Mouse (Mus musculus) c-Kit-positive CD71-positive TER-119-negative erythroid progenitor cells, embryonic 14.5 days (primary cell): ENCODE data around the gene Lca5.

ENCODE experiments used
- DNase-seq: peaks from one replicate; pipeline ENCODE4 v3.0.0-alpha.2; 2013; ENCODE audit warnings: low read depth

The Lca5 gene

DNA sequence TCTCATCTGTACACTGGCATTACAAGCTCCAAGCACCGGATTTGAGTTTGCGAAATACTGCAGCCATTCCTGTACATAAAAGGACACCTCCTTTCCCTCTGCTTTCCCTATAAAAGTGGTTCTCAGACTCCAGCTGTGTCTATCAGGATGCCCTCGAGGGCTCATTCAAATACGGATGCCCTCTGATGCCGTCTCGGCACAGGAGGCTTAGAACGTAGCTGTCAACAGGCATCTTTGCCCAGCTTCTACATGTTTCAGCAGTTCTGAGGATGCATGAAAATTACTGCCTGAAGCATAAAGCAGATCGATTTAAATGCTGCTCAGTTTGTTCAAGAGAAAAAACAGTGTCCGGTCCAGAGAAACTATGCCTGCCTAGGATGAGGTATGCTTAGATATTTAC lies 51.4 kb downstream of the Lca5 start:
- no peak for DNase-seq

DNA sequence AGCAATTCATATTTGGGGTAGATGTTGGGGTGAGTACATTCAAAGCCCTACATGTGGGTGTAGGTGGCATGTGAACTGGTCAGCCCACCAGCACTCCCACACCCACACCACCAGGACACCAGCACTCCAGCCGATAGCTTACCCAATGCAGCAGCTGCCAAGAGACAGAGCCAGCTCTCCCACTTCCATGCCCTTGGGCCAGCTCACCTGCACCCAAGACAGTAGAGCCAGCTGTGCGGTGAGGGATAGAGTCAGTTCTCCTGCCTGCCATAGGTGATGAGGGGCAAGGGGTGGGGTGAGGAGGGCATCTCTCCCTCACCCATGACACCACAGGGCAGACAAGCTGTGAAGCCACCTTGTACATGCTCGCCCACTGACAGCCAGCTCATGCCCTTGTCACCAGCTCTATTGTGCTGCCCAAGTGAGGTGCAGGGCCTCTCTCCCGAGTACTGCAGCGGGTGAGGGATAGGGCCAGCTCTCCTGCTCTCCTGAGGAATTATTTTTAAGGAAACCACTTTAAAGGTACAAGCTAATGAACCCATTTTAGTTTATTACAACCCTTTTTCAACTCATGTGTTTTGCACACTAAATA lies 54.6 kb downstream of the Lca5 start:
- no peak for DNase-seq

DNA sequence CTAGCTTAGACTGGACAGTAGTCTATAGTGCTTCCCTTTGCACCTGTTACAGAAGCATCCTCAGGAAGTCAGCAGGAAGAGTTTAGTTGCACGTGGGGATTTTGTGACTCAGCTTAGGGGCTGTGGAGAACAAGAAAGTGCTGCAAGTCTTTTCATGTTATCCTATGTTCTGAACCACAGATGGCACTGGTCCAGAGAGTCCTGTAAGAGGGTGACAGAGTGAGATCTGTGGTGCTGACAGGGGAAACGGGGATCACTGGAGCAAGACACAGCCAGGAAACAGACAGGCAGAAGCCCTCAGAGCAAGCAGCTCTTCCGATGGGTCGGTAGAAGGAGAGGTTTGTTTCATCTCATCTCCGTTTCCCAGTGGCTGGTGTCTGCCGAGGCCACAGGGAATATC lies 55.6 kb downstream of the Lca5 start:
- no peak for DNase-seq

DNA sequence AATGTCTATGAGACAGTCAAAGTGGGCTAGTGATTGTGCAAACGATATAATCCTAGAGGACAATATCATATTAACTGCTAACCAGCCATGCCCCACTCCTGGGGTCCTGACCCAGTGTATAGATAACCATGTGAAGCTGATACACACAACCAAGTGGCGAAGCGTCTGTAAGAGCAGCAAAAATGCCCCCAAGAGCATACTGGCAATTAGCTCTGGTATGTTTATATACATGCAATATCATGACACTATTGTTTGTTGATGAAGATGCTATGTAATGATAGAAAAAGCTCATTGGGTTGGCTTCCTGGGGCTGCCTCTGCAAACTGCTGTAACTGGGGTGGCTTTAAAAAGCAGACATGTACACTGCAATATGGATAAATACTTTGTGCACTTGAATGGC lies 57.7 kb downstream of the Lca5 start:
- DNase-seq = no peak

DNA sequence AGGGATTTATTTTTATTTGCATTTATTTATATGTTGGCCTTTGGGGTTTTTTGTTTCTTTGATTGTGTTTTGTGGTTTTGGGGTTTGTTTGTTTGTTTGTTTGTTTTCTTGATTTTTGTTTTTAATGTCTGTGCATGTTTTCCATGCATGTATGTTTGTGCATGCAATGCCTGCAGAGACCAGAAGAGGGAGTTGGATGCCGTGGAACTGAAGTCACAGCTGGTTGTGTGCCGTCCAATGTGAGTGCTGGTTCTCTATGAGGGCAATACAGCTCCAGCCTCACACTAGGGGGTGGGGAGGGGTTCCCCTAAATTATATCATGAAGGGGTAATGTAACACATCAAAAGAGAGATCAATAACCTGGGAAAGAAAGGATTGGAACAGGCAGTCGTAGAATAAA lies 58.2 kb downstream of the Lca5 start:
- DNase-seq = peak; percentile 9

DNA sequence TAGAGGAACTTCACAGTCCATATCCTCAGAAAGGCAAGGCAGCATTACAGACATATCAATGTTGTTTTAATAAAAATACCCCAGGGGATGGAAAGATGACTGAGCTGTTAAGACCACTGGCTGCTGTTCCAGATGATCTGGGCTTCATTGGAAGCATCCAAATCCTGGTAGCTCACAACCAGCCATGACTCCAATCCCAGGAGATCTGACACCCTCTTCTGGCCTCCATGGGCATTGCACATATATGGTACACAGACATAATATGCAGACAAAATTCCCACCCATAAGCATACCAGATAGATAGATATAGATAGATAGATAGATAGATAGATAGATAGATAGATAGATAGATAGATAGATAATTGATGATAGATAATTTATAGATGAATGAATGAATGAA lies 59.6 kb downstream of the Lca5 start:
- DNase-seq = no peak

DNA sequence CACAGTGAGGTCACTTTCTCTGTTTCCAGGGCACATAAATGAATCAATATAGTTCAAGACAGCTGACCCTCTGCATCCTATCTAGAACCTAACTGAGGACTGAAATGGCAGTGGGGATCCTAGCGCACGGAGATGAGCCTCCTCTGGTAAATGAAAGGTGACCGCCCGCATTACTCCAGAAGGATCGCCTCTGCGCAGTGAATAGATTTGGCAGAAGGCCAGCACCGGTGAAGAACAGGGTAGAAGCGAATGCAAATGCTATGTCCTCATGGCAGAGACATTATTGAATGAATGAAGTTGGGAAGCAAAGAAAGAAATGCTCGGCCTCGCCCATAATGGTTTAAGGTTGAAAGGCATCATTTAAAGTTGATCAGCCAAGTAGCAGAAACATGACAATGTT lies 61.3 kb downstream of the Lca5 start:
- DNase-seq = no peak

DNA sequence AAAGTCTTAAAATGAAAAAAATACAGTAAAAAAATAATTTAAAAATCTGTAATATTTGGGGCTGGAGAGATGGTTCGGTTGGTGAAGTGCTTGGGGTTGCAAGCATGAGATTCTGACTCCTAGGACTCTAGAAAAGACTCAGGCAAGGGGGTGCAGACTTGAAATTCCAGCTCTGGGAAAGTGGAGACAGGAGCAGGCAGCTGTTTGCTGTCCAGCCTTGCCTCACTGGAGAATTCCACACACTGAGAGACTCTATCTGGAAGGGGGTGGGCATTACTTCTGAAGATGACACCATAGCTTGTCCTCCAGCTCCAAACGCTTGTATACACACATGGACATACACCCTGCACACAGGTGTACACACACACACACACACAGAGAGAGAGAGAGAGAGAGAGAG lies 63.8 kb downstream of the Lca5 start:
- no peak for DNase-seq

DNA sequence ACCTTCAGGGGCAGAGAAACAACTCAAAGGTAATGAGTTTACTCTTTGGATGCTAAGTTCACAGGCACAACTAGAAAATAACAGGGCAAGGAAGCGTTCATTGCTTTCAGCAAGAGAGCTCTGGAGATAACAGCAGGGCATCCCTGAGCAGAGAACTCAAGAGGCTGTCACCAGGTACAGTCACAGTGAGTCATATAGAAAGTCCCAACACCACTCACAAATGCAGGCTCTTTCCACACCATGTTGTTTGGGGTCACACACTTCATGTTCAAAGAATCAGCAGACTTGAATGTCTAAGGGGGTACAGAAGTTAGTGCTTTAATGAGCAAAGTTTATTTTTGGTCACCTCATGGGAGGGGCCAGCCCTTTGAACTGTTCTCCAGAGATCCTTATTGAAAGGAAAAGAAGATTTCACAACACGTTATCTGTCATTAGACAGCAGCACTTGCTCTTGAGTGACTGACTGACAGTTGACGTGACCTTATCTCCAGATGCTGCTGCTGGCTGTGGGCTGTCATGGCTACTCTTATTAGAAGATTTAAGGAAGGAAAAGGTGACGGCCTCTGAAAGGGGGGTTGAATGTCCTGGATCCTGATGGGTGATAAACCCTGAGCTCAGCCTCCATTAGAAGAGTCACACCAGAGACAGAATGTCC lies 65.3 kb downstream of the Lca5 start:
- peak; percentile 9 for DNase-seq

DNA sequence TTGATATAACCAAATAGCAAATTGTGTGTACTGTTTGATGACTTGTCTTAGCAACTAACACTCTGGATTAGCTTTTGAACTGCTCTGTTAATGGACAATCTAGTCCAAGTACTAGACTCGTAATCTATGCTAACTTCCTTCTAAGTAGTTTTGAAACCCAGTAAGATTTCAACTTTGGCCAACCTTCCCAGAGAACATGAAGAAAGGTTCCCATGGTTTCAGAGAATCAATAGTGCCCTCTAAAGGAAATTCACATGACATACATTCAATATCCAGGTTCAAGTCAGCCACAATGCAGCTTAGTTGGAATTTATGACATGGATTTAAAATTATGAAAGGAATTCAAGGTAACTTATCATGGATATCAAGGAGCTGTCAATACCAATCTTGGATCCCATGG lies 70.0 kb downstream of the Lca5 start:
- DNase-seq = no peak

DNA sequence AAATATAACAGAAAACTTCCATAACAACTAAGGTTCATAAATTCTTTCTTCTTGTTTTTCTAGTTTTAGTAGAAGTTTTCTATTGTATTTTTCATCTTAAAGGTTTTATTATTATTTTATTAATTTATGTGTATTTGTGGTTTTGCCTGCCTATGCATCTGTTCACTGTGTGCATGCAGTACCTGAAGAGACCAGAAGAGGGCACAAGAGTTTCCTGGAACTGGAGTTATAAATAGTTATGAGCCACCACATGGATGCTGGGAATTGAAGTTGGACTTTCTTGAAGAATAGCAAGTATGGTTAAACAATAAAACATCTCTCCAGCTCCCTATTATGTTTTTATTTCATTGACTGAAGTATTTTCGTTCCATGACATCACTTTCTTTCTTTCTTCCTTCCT lies 72.7 kb downstream of the Lca5 start:
- DNase-seq = peak; percentile 37

DNA sequence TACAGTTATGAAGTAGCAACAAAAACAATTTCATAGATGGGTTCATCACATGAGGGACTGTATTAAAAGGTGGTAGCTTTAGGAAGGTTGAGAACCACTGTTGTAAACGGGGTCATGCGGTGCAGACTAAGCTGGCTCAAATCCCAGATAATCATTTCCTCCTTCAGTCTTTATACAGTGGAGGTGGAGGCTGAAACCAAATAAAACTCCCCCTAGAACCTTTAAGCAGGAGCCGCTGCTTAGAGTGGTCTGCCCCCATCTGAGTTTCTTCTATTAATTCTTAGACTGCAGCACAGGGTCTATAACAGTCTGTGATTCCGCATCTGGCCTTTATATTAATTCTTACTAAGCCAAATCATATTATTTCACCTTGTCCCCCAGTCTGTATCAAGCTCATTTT lies 85.1 kb downstream of the Lca5 start:
- DNase-seq = no peak

DNA sequence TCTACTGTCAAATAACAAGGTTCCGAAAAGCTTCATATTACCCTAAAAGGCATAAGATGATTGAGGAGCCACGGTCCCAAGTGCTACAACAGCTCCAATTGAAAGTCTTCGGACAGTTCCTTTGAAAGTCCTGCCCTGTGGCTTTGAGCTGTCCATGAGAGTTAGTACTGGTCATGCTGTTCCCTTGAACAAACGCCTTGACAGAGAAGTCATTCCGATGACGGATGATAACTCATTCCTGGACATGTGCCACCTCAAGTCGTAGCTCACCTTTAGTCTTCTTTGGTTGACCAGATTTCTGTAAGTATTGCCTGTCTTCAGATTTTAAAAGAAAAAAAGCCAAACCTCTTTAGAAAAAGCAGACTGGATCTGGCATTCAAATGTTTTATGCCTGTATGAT lies 87.6 kb downstream of the Lca5 start:
- DNase-seq = no peak

DNA sequence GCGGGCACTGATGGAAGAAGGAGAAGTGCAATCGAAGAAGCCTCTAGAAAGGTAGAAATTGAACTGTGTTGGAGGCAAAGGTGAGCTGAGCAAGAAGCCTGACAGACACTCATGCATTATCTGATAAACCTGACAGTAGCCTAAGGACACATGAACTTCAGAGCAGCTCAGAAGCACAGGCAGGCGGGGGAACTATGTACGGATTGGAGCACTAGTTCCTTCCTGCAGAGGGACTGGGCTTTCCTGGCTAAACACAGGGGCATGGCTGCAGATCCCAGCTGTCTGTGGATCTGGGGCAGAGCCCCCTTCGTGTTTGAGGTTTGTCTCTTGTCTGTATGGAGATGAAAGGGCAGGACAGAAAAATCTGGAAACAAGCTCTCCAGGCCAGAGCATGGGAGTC lies 89.8 kb downstream of the Lca5 start:
- DNase-seq = no peak

DNA sequence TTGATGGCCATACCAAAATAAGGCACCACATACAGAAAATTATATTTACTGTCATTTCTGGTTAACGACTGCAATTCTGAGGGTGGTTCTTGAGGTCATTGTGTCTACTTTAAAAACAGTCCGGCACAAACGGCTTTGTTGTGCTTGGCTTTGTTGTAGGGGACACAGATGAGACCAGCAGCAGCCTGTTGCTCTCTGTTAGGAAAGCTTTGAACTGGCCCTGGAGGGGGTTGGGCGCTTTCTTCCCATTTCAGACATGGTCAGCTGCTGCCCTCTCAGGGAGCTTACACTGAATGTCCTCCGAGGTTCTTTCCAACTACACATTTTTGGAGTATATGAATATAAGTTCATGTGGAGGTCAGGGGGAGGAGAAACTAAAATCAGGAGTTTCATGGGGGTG lies 90.3 kb downstream of the Lca5 start:
- DNase-seq = no peak

DNA sequence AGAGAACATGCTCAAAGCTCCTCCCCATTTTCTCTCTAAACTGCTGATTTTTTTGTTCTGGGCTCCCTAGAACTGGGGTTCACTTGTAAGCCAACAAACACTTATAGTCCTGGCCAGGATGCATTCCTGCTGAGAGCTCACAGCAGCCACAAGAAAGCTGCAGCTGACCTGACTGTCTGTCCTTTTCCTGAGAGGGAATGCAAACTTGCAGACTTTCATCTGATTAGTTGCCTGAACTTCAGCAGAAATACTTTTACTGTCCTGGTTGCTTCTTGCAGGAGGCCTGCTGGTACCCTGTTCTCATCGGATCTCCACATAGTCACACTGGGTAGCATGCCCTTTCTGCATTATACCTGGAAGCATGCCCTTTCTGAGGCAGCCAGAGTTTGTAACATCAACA lies 91.0 kb downstream of the Lca5 start:
- no peak for DNase-seq

DNA sequence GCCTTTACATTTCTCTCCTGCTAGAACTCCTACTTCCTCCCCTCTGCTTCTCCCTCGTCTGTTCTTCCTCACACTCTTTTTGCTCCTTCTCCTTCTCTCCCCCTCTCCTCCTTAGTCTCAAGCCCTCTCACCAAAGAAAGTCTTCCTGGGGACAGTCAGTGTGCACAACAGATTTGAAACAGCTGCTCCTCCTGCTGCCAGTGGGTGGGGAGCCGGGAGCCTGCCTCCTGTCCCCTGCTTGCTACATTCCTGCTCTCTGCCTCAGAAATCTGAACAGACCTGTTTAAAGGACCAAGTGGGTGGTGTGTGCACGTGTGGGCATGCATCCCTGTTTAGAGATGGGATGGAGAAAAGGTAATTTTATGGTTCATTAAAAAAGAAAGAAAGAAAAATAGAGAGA lies 91.4 kb downstream of the Lca5 start:
- DNase-seq = no peak

DNA sequence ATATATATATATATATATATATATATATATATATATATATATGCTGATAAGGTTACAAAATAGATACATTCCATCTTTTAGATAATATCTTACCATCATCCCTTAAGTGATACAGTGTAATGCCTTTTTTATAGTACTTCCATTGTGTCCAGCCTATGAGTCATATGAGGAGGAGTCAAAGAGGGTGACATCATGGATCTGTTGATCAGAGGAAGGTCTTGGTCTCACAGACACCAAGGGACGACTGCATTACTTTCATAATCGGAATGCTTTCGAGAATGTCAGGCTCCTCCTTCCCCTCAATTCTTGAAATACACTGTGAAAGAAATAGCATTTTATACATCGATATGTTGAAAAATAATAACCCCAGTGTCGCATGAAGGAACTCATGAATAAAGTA lies 93.4 kb downstream of the Lca5 start:
- DNase-seq = no peak

DNA sequence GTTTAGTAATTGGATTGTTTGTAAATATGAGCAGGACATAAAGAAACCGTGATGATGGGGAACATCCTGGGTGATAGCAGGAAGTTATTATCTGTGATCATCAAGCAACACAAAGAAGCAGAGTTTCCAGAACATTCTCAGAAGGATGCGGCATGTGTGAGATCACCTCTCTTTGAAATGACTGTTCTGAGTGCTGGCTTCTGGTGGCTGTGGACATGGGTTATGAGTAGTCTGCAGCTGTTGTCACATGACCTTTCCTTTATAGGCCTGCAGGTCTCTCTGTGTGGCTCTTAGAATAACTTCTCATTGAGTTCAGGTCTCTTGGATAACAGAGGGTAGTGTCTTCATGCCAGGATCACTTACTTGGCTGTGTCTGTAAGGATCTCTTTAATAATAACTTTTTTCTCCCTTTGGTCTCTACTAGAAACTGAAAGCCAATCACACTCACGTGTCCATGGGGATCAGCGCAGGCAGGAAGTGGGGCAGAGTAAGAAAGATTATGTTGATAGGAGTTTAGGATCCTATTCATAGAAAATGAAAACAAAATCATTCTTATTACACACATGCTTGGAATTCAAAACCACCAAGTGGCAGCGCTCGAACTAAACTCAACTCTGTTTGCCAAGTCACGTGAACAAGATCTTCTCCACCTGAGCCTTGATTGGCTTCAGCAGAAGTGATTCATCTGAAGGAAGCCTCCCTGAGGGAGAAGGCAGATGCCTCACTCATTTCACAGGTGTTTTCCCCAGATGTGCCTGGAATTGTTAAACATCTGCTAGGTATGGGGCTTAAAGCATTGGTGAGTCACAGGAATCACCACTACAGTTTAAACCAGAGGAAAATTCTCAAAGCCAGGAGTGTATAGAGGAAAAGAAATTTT lies 98.2 kb downstream of the Lca5 start:
- DNase-seq = no peak
